Mouse (Mus musculus) spleen, postnatal 4 days (tissue): ENCODE results near the gene Mbd5.

Source experiments
- DNase-seq, 2 experiments: peaks; one replicate each; pipeline ENCODE4 v3.0.0; 2022; ENCODE audit warnings: low spot score in 2 of 2

Mbd5 gene

GRCm38 (mm10) chr2:49349813-49350212 is 400.5 kb downstream of the Mbd5 start:
- DNase-seq: no peak

GRCm38 (mm10) chr2:49350852-49351251 is 401.5 kb downstream of the Mbd5 start:
- DNase-seq: no peak

GRCm38 (mm10) chr2:49354066-49354465 is 404.8 kb downstream of the Mbd5 start:
- no peak for DNase-seq

- DNase-seq: no peak
These were observed 406.6 kb downstream of the Mbd5 start for GRCm38 (mm10) chr2:49355867-49356266.

- DNase-seq: no peak
These were observed 409.0 kb downstream of the Mbd5 start for GRCm38 (mm10) chr2:49358128-49358814.

- peak in 1 of 2 experiments; percentile 18 for DNase-seq
These were observed 409.7 kb downstream of the Mbd5 start for GRCm38 (mm10) chr2:49358839-49359520.

- no peak for DNase-seq
These were observed 410.4 kb downstream of the Mbd5 start for GRCm38 (mm10) chr2:49359706-49360105.

GRCm38 (mm10) chr2:49364546-49364945 is 415.2 kb downstream of the Mbd5 start:
- DNase-seq: no peak

- DNase-seq: no peak
These were observed 417.7 kb downstream of the Mbd5 start for GRCm38 (mm10) chr2:49366878-49367545.

- no peak for DNase-seq
These were observed 418.2 kb downstream of the Mbd5 start for GRCm38 (mm10) chr2:49367546-49367917.

- no peak for DNase-seq
These were observed 422.3 kb downstream of the Mbd5 start for GRCm38 (mm10) chr2:49371632-49372031.

- no peak for DNase-seq
These were observed 423.3 kb downstream of the Mbd5 start for GRCm38 (mm10) chr2:49372586-49372985.
